Mouse (Mus musculus): ENCODE measurements around the gene Naa38.

- no peak for TF ChIP-seq POLR2A (IDR thresholded peaks at IDR 0.05; ENCODE audit: low read depth, low read length)
- TF ChIP-seq CTCF (IDR thresholded peaks at IDR 0.05; ENCODE audit: extremely low read depth, insufficient read depth, insufficient read length, insufficient replicate concordance) = no peak
Measured at GRCm38 (mm10) chr11:69428751-69429150, 33.5 kb downstream of the Naa38 start.

All from spleen, adult 2 months (tissue).